Mouse (Mus musculus) liver, adult 2 months (tissue): ENCODE results near the gene Atat1.

Experiments used
- CTCF ChIP-seq: fragments of 200-500 bp; IDR thresholded peaks from 2 replicates; pipeline ENCODE4 v1.5.1; 2011; ENCODE audit warnings: low read depth, low read length, control low read depth
- POLR2A ChIP-seq: fragments of 200-500 bp; IDR thresholded peaks from 2 replicates; pipeline ENCODE4 v1.6.1; 2011; ENCODE audit warnings: low read length, control low read depth; ENCODE audit not compliant: insufficient read depth; ENCODE audit errors: extremely low read depth

GRCm38 (mm10) chr17:35900636-35901035 lies 9.2 kb downstream of the Atat1 start:
- no peak for TF ChIP-seq CTCF
- TF ChIP-seq POLR2A, result no peak
